Mouse (Mus musculus): Measurements from ENCODE around the gene Olfr1174-ps.

Gene Olfr1174-ps

DNA sequence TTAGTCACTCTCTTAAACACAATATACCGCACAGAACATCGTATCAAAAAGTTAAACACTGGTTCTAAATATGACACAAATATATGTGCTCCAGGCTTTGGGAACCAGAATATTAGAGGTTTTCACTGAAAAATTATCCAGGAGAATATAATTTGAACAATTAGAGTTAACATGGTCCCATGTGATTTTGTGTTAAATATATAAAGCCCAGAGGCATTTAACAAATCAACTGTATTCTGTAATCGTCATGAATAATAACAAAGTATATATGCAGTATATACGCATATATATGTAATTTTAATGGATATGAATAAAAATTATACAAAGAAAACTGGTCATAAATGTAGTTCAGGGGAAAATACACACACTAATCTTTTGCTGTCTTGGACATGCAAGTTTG is at the start of gene Olfr1174-ps:
Gene Olfr1174-ps (minus strand): TSS at position 101 of the 400 bp plus-strand sequence.
- DNase-seq = no peak

DNA sequence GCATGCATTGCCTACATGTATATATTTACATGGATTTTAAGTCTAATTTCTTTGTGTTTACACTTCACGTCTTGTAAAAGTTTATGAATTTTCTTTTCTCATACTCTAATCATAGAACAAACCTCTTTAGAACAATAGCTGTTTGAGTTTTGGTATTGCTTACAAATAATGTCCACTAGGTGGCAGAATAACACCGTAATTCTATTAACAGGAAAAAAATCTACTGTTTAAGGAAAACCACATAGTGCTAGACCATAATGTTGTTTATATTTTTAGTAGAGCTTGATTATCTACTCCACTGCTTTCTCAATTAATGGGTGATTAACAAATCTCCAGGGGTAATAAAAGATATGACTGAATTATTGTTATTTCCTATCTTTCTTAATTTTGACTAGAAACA is 41.4 kb upstream of the Olfr1174-ps start:
- DNase-seq = no peak

GRCm38 (mm10) chr2:88346392-88346791 is 31.5 kb upstream of the Olfr1174-ps start, which contains the start of gene Olfr1177-ps:
Gene Olfr1177-ps, minus strand, starts transcription at chr2:88346492.
- no peak for DNase-seq

GRCm38 (mm10) chr2:88336421-88336820 is 21.5 kb upstream of the Olfr1174-ps start, which contains the start of gene Olfr1176:
Gene Olfr1176, plus strand, starts transcription at chr2:88336721.
- DNase-seq = no peak

GRCm38 (mm10) chr2:88327115-88327514 is 12.2 kb upstream of the Olfr1174-ps start, which contains the start of gene Olfr1175-ps:
Gene Olfr1175-ps, minus strand, starts transcription at chr2:88327215.
- no peak for DNase-seq

- no peak for DNase-seq
Observed at GRCm38 (mm10) chr2:88279775-88280174, 35.2 kb downstream of the Olfr1174-ps start, which contains the start of gene Olfr1173. Gene Olfr1173, minus strand, starts transcription at chr2:88279875.

All from kidney, postnatal 10 days (tissue).